Mouse (Mus musculus) adrenal gland, postnatal 10 days (tissue): ENCODE data around the gene Stard13. TPM values are rescaled to one million over a fixed set of nuclear protein-coding genes. Genes with fewer than 3 reads are reported as not detected.

Experiments used
- DNase-seq: peaks from one replicate; pipeline ENCODE4 v3.0.0; 2021; ENCODE audit warnings: mixed read lengths
- total RNA-seq, 2 experiments: library from RNA; stranded (reverse); gene quantifications; 2 replicates each; pipeline ENCODE4 v1.2.3; 2021

The Stard13 gene
- total RNA-seq, 2 experiments from 2014 or later, result 22.6 to 30.1 TPM

GRCm38 (mm10) chr5:151137901-151138300 lies 95.7 kb downstream of the Stard13 start:
- peak; percentile 24 for DNase-seq

GRCm38 (mm10) chr5:151137311-151137710 lies 96.3 kb downstream of the Stard13 start:
- no peak for DNase-seq

GRCm38 (mm10) chr5:151135965-151136364 lies 97.7 kb downstream of the Stard13 start:
- DNase-seq, result no peak

- no peak for DNase-seq
Measured at GRCm38 (mm10) chr5:151135078-151135826, 98.4 kb downstream of the Stard13 start.

- DNase-seq, result no peak
Measured at GRCm38 (mm10) chr5:151134202-151134601, 99.4 kb downstream of the Stard13 start.

DNA sequence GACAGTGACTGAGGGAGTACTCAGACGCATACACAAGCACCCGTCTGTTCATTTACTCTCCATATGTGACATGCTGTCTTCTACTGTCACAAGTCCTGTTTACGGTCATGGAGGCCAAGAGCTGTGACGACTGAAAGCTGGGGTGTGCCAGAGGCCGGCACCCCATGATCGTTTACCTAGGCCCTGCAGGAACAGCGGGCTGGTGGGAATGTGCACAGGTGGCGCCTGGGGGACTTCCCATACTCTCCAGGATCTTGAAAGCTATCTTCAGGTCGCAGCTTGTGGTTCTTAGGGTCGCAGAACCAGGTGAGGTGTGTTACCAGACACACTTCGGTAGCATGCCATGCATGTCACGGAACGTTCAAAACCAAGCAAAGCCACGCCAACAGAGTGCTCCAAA lies 99.9 kb downstream of the Stard13 start:
- DNase-seq, result no peak

- no peak for DNase-seq
Measured at GRCm38 (mm10) chr5:151129762-151130161, 103.9 kb downstream of the Stard13 start.

DNA sequence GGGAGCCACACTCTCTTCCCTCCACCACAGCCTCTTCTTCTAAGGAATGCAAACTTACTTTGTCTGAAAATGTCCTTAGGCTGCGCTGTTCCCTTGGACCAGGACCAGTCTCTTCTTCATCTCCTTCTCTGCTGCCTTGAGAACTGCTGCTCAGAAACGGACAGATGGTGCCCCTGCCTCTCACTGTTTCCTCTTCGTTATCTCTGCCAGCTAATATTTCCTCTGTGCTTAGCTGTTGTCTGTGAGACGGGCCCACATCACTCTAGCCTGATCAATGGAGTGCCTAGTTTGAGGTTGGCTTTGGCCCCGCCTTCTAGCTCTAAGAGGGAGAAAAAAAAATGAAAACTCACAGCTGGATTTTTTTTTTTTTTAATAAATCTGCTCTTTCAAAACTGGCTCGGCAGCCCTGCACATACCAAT lies 106.3 kb downstream of the Stard13 start:
- DNase-seq, result no peak

GRCm38 (mm10) chr5:151126608-151127005 lies 107.0 kb downstream of the Stard13 start:
- DNase-seq, result no peak

DNA sequence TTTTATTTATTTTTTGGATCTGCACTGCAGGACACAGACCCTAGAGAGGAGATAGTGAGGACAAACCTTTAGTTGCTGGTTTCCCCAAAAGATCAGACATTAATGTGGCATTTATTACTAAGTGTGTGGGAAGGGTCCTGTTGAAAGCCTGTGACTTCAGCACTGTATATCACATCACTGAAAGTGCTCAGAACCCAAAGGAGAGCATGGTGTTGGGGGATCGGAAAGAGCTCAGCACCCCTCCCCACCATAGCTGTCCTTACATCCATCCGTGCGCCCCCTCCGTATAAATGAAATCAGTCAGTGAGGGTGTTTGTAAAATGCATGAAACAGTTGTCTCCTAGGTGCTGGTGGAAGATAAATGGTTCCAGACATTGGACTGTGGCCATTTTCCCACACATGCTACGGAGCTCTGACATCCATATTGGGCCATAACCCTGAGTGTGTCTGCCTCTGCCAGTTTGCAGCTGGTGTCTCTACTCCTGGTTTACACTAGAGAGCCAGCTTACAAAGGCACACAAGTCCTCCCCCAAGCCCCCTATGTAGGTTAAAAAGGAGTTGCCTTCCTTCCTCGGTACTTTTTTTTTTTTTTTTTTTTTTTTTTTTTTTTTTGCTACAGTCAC lies 107.5 kb downstream of the Stard13 start:
- DNase-seq, result no peak

- no peak for DNase-seq
Measured at GRCm38 (mm10) chr5:151117846-151118245, 115.8 kb downstream of the Stard13 start.

DNA sequence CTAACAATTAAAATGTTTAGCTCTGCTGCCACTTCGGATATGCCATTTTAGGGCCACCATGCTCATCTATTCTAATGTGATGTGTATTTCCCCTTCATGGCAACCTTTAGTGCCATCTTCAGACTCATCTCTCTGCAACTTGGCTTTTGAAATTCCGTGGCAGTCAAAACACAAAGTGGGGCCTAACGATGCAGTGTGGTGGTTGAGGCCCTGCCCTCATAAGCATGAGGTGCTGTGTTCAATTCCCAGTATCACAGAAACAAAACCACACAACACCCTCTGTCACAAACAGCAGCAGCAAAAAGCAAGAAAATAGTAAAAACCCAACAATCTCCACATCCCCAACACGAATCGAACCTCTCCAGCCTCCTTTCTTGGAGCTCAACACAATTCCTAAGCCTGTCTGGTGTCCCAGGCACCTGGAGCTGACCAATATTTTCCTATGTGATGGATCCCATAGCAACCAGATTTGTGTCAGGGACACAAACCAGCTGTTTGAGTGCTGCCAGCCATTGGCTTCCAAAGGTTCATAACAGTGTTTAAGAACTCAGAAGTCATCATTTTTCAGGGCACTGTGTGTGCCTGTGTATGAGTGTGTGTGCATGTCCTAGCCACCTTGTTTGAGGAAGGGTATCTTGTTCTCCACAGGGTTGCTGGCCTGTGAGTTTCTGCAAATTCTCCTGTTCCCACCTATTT lies 117.3 kb downstream of the Stard13 start:
- no peak for DNase-seq

GRCm38 (mm10) chr5:151112743-151113142 lies 120.9 kb downstream of the Stard13 start:
- DNase-seq, result no peak

DNA sequence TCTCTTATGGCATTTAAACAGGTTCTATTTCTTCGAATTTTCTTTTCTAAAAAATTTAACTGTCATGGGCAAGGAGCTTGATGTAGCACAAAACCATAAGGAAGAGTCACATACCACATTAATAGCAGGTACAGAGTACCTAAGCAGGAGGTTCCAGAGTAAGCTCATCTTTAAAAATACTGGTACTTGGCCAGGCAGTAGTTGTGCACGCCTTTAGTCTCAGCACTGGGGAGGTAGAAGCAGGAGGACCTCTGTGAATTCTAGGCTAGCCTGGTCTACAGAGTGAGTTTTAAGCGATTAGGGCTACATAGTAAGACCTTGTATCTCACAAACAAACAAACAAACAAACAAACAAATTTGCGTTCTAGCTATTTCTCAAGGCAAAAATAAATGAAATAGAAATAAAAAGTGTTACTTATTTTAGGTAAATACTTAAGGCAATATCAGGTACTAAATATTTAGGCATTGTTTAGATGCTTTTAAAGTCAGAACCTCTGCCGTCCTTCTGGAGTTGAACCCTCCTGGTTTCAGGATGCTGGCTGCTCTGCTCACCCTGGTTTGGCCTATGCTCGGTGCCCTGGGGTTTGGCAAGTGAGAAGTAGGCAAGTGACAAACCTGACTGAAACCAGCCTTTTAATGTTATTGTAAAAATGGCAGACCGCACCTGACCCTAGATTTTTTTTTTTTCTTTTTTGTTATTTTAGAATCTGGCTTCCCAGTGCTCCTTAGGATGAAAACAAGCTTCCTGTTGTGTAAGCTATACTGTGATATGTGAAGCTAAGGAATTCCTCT lies 122.4 kb downstream of the Stard13 start:
- DNase-seq, result no peak

- peak; percentile 59 for DNase-seq
Measured at GRCm38 (mm10) chr5:151110461-151110908, 123.2 kb downstream of the Stard13 start.

DNA sequence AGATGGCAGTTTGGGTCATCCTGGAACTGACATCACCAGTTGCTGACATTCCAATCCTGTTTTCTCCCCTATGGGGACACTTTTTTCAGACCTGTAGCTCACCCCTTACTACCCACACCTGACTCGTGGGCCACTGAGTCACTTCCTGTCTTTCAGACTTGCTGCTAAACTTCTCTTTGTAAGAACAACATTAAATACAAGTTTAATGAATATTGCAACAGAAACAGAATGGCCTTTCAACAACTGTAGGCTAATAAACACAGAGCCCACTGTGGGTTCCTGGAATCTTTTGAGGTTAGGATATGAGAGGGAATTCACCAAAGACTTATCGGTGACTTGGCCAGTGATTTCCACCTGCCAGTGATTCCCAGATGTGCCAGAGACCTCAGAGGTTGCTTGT lies 123.8 kb downstream of the Stard13 start:
- no peak for DNase-seq

- DNase-seq, result no peak
Measured at GRCm38 (mm10) chr5:151108955-151109354, 124.7 kb downstream of the Stard13 start.

GRCm38 (mm10) chr5:151108291-151108897 lies 125.2 kb downstream of the Stard13 start:
- DNase-seq, result no peak

GRCm38 (mm10) chr5:151106841-151107240 lies 126.8 kb downstream of the Stard13 start:
- DNase-seq, result no peak

- no peak for DNase-seq
Measured at GRCm38 (mm10) chr5:151105054-151105971, 128.3 kb downstream of the Stard13 start.
